Mouse (Mus musculus): ENCODE data around the gene Ppie. TPM values are rescaled to one million over a fixed set of nuclear protein-coding genes. Genes with fewer than 3 reads are reported as not detected.

Ppie gene
- total RNA-seq, 2 experiments from 2014 or later, result 47.4 to 53.0 TPM

Other genes with a start within 250 kb of the Ppie start
- 10 to 100 TPM; 17.3 to 27.3 TPM for gene Mfsd2a, start 178.8 kb downstream of the Ppie start, total RNA-seq (2021)
- 1 to 10 TPM; 2.2 to 2.9 TPM for gene Mycl, start 144.3 kb downstream of the Ppie start, total RNA-seq (2021)
- 10 to 100 TPM; 18.2 to 19.7 TPM for gene Trit1, start 123.4 kb downstream of the Ppie start, total RNA-seq (2021)
- gene Bmp8b, start 34.8 kb downstream of the Ppie start, total RNA-seq (2021), result under 1 TPM; 0.17 to 0.38 TPM
- not detected for gene Oxct2b, start 23.7 kb downstream of the Ppie start, total RNA-seq (2021)
- gene Hpcal4, start 43.3 kb upstream of the Ppie start, total RNA-seq (2021), result 1 to 10 TPM; 3.4 to 3.5 TPM
- 10 to 100 TPM; 46.6 to 52.5 TPM for gene Nt5c1a, start 61.6 kb upstream of the Ppie start, total RNA-seq (2021)
- 10 to 100 TPM in 1 of 2 experiments, 1 to 10 TPM in 1; 4.7 to 11.3 TPM for gene Heyl, start 93.6 kb upstream of the Ppie start, total RNA-seq (2021)
- 10 to 100 TPM; 93.9 to 99.8 TPM for gene Pabpc4, start 122.4 kb upstream of the Ppie start, total RNA-seq (2021)
- gene Oxct2a, start 183.7 kb upstream of the Ppie start, total RNA-seq (2021), result not detected
- gene Bmp8a, start 203.3 kb upstream of the Ppie start, total RNA-seq (2021), result not detected